Mouse (Mus musculus): Measurements from ENCODE around the gene Sp8. TPM values are rescaled to one million over a fixed set of nuclear protein-coding genes. Genes with fewer than 3 reads are reported as not detected.
A peak's percentile ranks its signal among the peaks of the same experiment; 100 is the strongest.

Sp8 gene
- total and polyA plus RNA-seq, 2 experiments from 2014 or later: 2.0 to 4.4 TPM

GRCm38 (mm10) chr12:118847861-118848495 lies 1.8 kb downstream of the Sp8 start:
- DNase-seq (ENCODE audit: low spot score) (no peak), ATAC-seq (peak; percentile 22; the same call in 1 of the 2 replicates)
- H3K27ac ChIP-seq: no peak overlapping the region
- WGBS: under 1% methylated on average over 22 of the region's 23 CpGs
- no peak for TF ChIP-seq CTCF (IDR thresholded peaks at IDR 0.05; ENCODE audit: low read depth)
- no peak overlapping the region for H3K9ac ChIP-seq (replicated peaks; ENCODE audit: low read length)
- H3K9me3 ChIP-seq (ENCODE audit: low read length): no peaks in the 10 kb centered on the region
- H3K27me3 ChIP-seq (ENCODE audit: insufficient read depth, low read length): peaks cover 84% of the 10 kb centered on the region
- peak overlapping the region; percentile 34 for H3K4me3 ChIP-seq (ENCODE audit: low read length)
- peak overlapping the region; percentile 55 for H3K4me2 ChIP-seq (ENCODE audit: low read depth, low read length)
- H3K36me3 ChIP-seq (ENCODE audit: insufficient read depth, low read length): no peaks in the 10 kb centered on the region
- 0 out of 2 replicates have a peak, but pooled peaks cover 2% of the 10 kb centered on the region for H3K4me1 ChIP-seq (ENCODE audit: insufficient read depth, low read length)

DNA sequence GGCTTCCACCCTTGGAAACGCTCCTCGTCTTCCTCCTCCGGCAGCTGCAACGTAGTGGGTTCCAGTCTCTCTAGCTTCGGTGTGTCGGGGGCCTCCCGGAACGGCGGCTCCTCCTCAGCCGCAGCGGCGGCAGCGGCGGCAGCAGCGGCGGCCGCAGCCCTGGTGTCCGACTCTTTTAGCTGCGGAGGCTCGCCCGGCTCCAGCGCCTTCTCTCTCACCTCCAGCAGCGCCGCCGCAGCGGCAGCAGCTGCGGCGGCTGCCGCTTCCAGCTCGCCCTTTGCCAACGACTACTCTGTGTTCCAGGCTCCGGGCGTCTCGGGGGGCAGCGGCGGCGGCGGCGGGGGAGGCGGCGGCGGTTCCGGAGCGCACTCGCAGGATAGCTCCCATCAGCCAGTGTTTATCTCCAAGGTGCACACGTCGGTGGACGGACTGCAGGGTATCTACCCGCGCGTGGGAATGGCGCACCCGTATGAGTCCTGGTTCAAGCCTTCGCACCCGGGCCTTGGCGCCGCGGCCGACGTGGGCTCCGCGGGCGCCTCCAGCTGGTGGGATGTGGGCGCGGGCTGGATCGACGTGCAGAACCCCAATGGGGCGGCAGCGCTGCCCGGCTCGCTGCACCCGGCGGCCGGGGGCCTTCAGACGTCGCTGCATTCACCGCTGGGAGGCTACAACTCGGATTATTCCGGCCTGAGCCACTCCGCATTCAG lies 2.5 kb downstream of the Sp8 start:
- no peak for TF ChIP-seq CTCF (IDR thresholded peaks at IDR 0.05; ENCODE audit: low read depth)
- peaks cover 84% of the 10 kb centered on the region for H3K27me3 ChIP-seq (ENCODE audit: insufficient read depth, low read length)
- DNase-seq (ENCODE audit: low spot score): no peak

DNA sequence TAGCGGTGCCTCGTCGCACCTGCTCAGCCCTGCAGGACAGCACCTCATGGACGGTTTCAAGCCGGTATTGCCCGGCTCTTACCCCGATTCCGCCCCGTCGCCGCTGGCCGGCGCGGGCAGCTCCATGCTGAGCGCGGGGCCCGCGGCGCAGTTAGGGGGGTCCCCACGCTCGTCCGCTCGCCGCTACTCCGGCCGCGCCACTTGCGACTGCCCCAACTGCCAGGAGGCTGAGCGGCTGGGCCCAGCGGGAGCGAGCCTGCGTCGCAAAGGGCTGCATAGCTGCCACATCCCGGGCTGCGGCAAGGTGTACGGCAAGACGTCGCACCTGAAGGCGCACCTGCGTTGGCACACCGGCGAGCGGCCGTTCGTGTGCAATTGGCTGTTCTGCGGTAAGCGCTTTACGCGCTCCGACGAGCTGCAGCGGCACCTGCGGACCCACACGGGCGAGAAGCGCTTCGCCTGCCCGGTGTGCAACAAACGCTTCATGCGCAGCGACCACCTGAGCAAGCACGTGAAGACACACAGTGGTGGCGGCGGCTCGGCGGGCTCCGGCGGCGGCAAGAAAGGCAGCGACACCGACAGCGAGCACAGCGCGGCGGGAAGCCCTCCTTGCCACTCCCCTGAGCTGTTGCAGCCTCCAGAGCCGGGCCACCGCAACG lies 3.2 kb downstream of the Sp8 start:
- Histone ChIP-seq H3K9ac (replicated peaks; ENCODE audit: low read length) (0 out of 2 replicates have a peak overlapping the region, but pooled peaks have one; percentile 5), H3K36me3 (ENCODE audit: insufficient read depth, low read length) (no peaks in the 10 kb centered on the region), H3K4me1 (ENCODE audit: insufficient read depth, low read length) (0 out of 2 replicates have a peak, but pooled peaks cover 2% of the 10 kb centered on the region), H3K27ac (no peak overlapping the region), H3K27me3 (ENCODE audit: insufficient read depth, low read length) (peaks cover 84% of the 10 kb centered on the region), H3K4me3 (ENCODE audit: low read length) (peak overlapping the region; percentile 34), H3K4me2 (ENCODE audit: low read depth, low read length) (peak overlapping the region; percentile 33), H3K9me3 (ENCODE audit: low read length) (no peaks in the 10 kb centered on the region)
- TF ChIP-seq CTCF (IDR thresholded peaks at IDR 0.05; ENCODE audit: low read depth): no peak
- no peak for DNase-seq (ENCODE audit: low spot score)
- WGBS: 1% methylated on average over 75 of the region's 78 CpGs
- peak; percentile 28; the same call in 1 of the 2 replicates for ATAC-seq

More for the DNA sequence above, 2.5 kb downstream of the Sp8 start:
- no peak overlapping the region for H3K27ac ChIP-seq
- H3K4me3 ChIP-seq (ENCODE audit: low read length): peak overlapping the region; percentile 34
- under 1% methylated on average over 62 of the region's 80 CpGs for WGBS
- ATAC-seq: 0 out of 2 replicates have a peak, but pooled peaks have one; percentile 19
- H3K36me3 ChIP-seq (ENCODE audit: insufficient read depth, low read length): no peaks in the 10 kb centered on the region
- 0 out of 2 replicates have a peak, but pooled peaks cover 2% of the 10 kb centered on the region for H3K4me1 ChIP-seq (ENCODE audit: insufficient read depth, low read length)
- H3K9me3 ChIP-seq (ENCODE audit: low read length): no peaks in the 10 kb centered on the region
- H3K4me2 ChIP-seq (ENCODE audit: low read depth, low read length): peak overlapping the region; percentile 55; the same call in 1 of the 2 replicates
- H3K9ac ChIP-seq (replicated peaks; ENCODE audit: low read length): 0 out of 2 replicates have a peak overlapping the region, but pooled peaks have one; percentile 13

DNA sequence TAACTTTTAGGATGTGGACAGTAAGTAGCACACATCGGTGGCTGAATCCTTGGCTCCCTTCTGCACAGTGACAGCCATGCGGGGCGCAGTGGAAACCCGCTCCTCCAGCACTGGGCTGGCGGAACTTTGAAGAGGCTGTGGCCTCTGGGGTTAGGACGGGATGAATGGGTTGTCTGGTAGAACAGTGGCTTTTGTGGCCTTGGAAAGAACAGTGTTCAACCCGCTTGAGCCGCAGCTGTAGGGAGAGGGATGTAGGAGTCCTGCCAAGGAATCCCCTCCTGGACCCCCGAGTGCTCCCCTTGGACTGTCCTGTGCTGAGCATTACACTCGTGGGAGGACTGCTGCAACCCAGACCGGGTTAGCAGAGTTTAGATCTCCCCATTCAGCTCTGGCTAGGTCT lies 3.9 kb downstream of the Sp8 start:
- H3K36me3 ChIP-seq (ENCODE audit: insufficient read depth, low read length): no peaks in the 10 kb centered on the region
- H3K27ac ChIP-seq: no peak overlapping the region
- no peak for ATAC-seq
- TF ChIP-seq CTCF (IDR thresholded peaks at IDR 0.05; ENCODE audit: low read depth): no peak
- H3K4me1 ChIP-seq (ENCODE audit: insufficient read depth, low read length): 0 out of 2 replicates have a peak, but pooled peaks cover 2% of the 10 kb centered on the region
- peaks cover 81% of the 10 kb centered on the region for H3K27me3 ChIP-seq (ENCODE audit: insufficient read depth, low read length)
- 2% methylated on average over 11 of the region's 11 CpGs for WGBS
- H3K4me3 ChIP-seq (ENCODE audit: low read length): peak overlapping the region; percentile 34; the same call in 1 of the 2 replicates
- no peak overlapping the region for H3K4me2 ChIP-seq (ENCODE audit: low read depth, low read length)
- no peak overlapping the region for H3K9ac ChIP-seq (replicated peaks; ENCODE audit: low read length)
- DNase-seq (ENCODE audit: low spot score): no peak
- no peaks in the 10 kb centered on the region for H3K9me3 ChIP-seq (ENCODE audit: low read length)

- H3K4me3 ChIP-seq (ENCODE audit: low read length): no peak overlapping the region
- peaks cover 79% of the 10 kb centered on the region for H3K27me3 ChIP-seq (ENCODE audit: insufficient read depth, low read length)
Observed at GRCm38 (mm10) chr12:118850851-118851410, 4.8 kb downstream of the Sp8 start.

DNA sequence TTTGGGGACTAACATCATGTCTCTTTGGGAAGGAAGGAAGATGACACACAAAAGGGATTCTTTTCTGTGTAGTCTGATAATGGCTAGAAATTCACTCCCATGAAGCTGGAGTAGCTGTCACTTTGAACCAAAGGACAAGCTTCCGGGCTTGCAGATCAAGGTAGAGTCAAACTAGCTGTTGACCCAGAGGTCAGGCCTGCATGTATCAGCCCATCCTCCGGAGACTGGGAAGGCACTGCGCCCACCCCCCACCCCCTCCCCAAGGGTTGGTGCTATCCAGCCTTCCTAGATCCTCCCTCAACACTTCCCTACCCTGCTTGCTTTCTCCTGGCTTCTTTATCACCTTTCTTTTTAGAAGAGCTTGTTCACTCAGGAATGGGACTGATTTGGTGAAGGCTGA lies 7.2 kb downstream of the Sp8 start:
- TF ChIP-seq CTCF (IDR thresholded peaks at IDR 0.05; ENCODE audit: low read depth): no peak
- no peak for DNase-seq (ENCODE audit: low spot score)
- Histone ChIP-seq H3K27me3 (ENCODE audit: insufficient read depth, low read length) (peaks cover 78% of the 10 kb centered on the region), H3K27ac (no peak overlapping the region), H3K4me1 (ENCODE audit: insufficient read depth, low read length) (no peaks in the 10 kb centered on the region), H3K4me2 (ENCODE audit: low read depth, low read length) (no peak overlapping the region), H3K9me3 (ENCODE audit: low read length) (no peaks in the 10 kb centered on the region), H3K9ac (replicated peaks; ENCODE audit: low read length) (no peak overlapping the region), H3K36me3 (ENCODE audit: insufficient read depth, low read length) (no peaks in the 10 kb centered on the region), H3K4me3 (ENCODE audit: low read length) (no peak overlapping the region)
- WGBS: 7% methylated on average over 3 of the region's 3 CpGs
- ATAC-seq: no peak

More at GRCm38 (mm10) chr12:118850851-118851410, 4.8 kb downstream of the Sp8 start:
- no peak for DNase-seq (ENCODE audit: low spot score)
- H3K9ac ChIP-seq (replicated peaks; ENCODE audit: low read length): no peak overlapping the region
- no peaks in the 10 kb centered on the region for H3K9me3 ChIP-seq (ENCODE audit: low read length)
- no peak overlapping the region for H3K4me2 ChIP-seq (ENCODE audit: low read depth, low read length)
- no peak overlapping the region for H3K27ac ChIP-seq
- TF ChIP-seq CTCF (IDR thresholded peaks at IDR 0.05; ENCODE audit: low read depth): no peak
- H3K36me3 ChIP-seq (ENCODE audit: insufficient read depth, low read length): no peaks in the 10 kb centered on the region
- WGBS: 20% methylated on average over 12 of the region's 12 CpGs
- no peak for ATAC-seq
- 0 out of 2 replicates have a peak, but pooled peaks cover 2% of the 10 kb centered on the region for H3K4me1 ChIP-seq (ENCODE audit: insufficient read depth, low read length)
